Mouse (Mus musculus) embryonic facial prominence, embryonic 14.5 days (tissue): ENCODE measurements around the gene Fam205c. TPM values are rescaled to one million over a fixed set of nuclear protein-coding genes. Genes with fewer than 3 reads are reported as not detected.

Experiments
- ATAC-seq: fragments of 200-750 bp; cut with Nextera tagmentation; 2 replicates; pipeline ENCODE4 v1.8.0; 2017; ENCODE audit warnings: low read depth, moderate number of reproducible peaks, moderate TSS enrichment
- DNase-seq: peaks from one replicate; pipeline ENCODE4 v3.0.0-alpha.2; 2015; ENCODE audit warnings: low spot score
- H3K27ac ChIP-seq: fragments of 300-500 bp; sonication (generic); replicated peaks from 2 replicates; pipeline ENCODE4 v1.5.1; 2014; ENCODE audit warnings: low read depth, mild to moderate bottlenecking, low read length, moderate library complexity
- H3K27me3 ChIP-seq: fragments of 300-500 bp; sonication (generic); replicated peaks from 2 replicates; pipeline ENCODE4 v1.6.1; 2014; ENCODE audit warnings: low read length; ENCODE audit not compliant: control insufficient read depth, insufficient read depth
- H3K36me3 ChIP-seq: fragments of 300-500 bp; sonication (generic); 2 replicates; pipeline ENCODE4 v1.6.1; 2014; ENCODE audit warnings: low read length, mixed read lengths; ENCODE audit not compliant: control insufficient read depth, insufficient read depth
- H3K4me1 ChIP-seq: fragments of 300-500 bp; sonication (generic); 2 replicates; pipeline ENCODE4 v1.6.1; 2014; ENCODE audit warnings: antibody characterized with exemption, low read length; ENCODE audit not compliant: control insufficient read depth, insufficient read depth
- H3K4me2 ChIP-seq: fragments of 300-500 bp; sonication (generic); 2 replicates; pipeline ENCODE4 v1.6.1; 2014; ENCODE audit warnings: low read depth, mild to moderate bottlenecking, low read length, moderate library complexity, mixed read lengths
- H3K4me3 ChIP-seq: fragments of 300-500 bp; sonication (generic); 2 replicates; pipeline ENCODE4 v1.5.1; 2014; ENCODE audit warnings: low read depth, mild to moderate bottlenecking, low read length
- H3K9ac ChIP-seq: fragments of 300-500 bp; sonication (generic); 2 replicates; pipeline ENCODE4 v1.6.1; 2014; ENCODE audit warnings: low read depth, mild to moderate bottlenecking, low read length, moderate library complexity, mixed read lengths
- H3K9me3 ChIP-seq: fragments of 300-500 bp; sonication (generic); 2 replicates; pipeline ENCODE4 v1.6.1; 2016; ENCODE audit warnings: low read length; ENCODE audit not compliant: control insufficient read depth
- WGBS: fragments of 180-500 bp; shearing (Covaris S2); extraction: QIAGEN DNeasy Blood & Tissue Kit; methylation state at CpG from one replicate; pipeline ENCODE4 v1.1.7; 2014; 5-methylcytosine and 5-hydroxymethylcytosine counted together
- polyA plus RNA-seq: library from polyadenylated mRNA; unstranded; fragments of >200 nt; fragmentation: Nextera tagmentation; extraction: Ambion mirVana; gene quantifications from 2 replicates; pipeline ENCODE4 v1.2.1, GENCODE M21; 2014

The Fam205c gene
- polyA plus RNA-seq, 1 experiment from 2014 or later: 0.28 TPM

GRCm38 (mm10) chr4:42913391-42913790, 39.4 kb upstream of the Fam205c start:
- no peaks in the 10 kb centered on the region for H3K9me3 ChIP-seq
- no peak overlapping the region for H3K27ac ChIP-seq
- H3K4me2 ChIP-seq: no peak overlapping the region
- no peaks in the 10 kb centered on the region for H3K36me3 ChIP-seq
- peaks cover 45% of the 10 kb centered on the region for H3K27me3 ChIP-seq
- no peak overlapping the region for H3K4me3 ChIP-seq
- no peak overlapping the region for H3K9ac ChIP-seq
- WGBS: 54% methylated on average over 10 of the region's 10 CpGs
- H3K4me1 ChIP-seq: no peaks in the 10 kb centered on the region
- no peak for DNase-seq
- ATAC-seq: no peak

- no peak overlapping the region for H3K9ac ChIP-seq
- ATAC-seq (no peak), DNase-seq (no peak)
- H3K4me2 ChIP-seq: no peak overlapping the region
- no peaks in the 10 kb centered on the region for H3K36me3 ChIP-seq
- no peak overlapping the region for H3K27ac ChIP-seq
- H3K27me3 ChIP-seq: no peaks in the 10 kb centered on the region
- no peak overlapping the region for H3K4me3 ChIP-seq
- H3K9me3 ChIP-seq: no peaks in the 10 kb centered on the region
- H3K4me1 ChIP-seq: no peaks in the 10 kb centered on the region
- 73% methylated on average over 6 of the region's 6 CpGs for WGBS
These were observed 30.9 kb upstream of the Fam205c start for GRCm38 (mm10) chr4:42904966-42905365.

- no peak for ATAC-seq
- Histone ChIP-seq H3K36me3 (no peaks in the 10 kb centered on the region), H3K4me2 (no peak overlapping the region), H3K9me3 (no peaks in the 10 kb centered on the region), H3K4me3 (no peak overlapping the region), H3K27me3 (no peaks in the 10 kb centered on the region), H3K9ac (no peak overlapping the region), H3K4me1 (no peaks in the 10 kb centered on the region), H3K27ac (no peak overlapping the region)
- WGBS: 88% methylated on average over 3 of the region's 3 CpGs
- no peak for DNase-seq
These were observed 30.5 kb upstream of the Fam205c start for GRCm38 (mm10) chr4:42904523-42904922.

DNA sequence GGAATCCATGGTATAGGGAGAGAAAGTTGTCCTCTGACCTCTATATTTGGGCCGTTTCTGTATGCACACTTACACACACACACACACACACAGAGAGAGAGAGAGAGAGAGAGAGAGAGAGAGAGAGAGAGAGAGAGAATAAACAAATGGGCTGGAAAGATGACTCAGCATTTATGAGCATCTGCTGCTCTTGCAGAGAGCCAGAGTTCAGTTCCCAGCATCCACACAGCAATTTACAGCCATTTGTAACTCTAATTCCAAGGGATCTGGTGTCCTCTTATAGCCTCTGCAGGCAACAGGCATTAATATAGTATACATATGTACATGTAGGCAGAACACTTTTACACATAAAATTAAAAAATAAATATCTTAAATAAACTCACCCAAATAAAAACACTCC, 29.9 kb upstream of the Fam205c start:
- H3K4me1 ChIP-seq: no peaks in the 10 kb centered on the region
- no peak for ATAC-seq
- H3K4me2 ChIP-seq: no peak overlapping the region
- no peaks in the 10 kb centered on the region for H3K9me3 ChIP-seq
- H3K27ac ChIP-seq: no peak overlapping the region
- DNase-seq: no peak
- H3K27me3 ChIP-seq: no peaks in the 10 kb centered on the region
- H3K4me3 ChIP-seq: no peak overlapping the region
- no peak overlapping the region for H3K9ac ChIP-seq
- WGBS: 47% methylated on average over 1 of the region's 1 CpGs
- H3K36me3 ChIP-seq: no peaks in the 10 kb centered on the region

- no peak for ATAC-seq
- no peaks in the 10 kb centered on the region for H3K4me1 ChIP-seq
- WGBS: 90% methylated on average over 5 of the region's 5 CpGs
- no peaks in the 10 kb centered on the region for H3K9me3 ChIP-seq
- no peaks in the 10 kb centered on the region for H3K27me3 ChIP-seq
- no peak overlapping the region for H3K9ac ChIP-seq
- DNase-seq: no peak
- H3K36me3 ChIP-seq: no peaks in the 10 kb centered on the region
- H3K4me3 ChIP-seq: no peak overlapping the region
- H3K4me2 ChIP-seq: no peak overlapping the region
- no peak overlapping the region for H3K27ac ChIP-seq
These were observed 28.7 kb upstream of the Fam205c start for GRCm38 (mm10) chr4:42902730-42903129.

- Histone ChIP-seq H3K9me3 (no peaks in the 10 kb centered on the region), H3K4me1 (no peaks in the 10 kb centered on the region), H3K36me3 (no peaks in the 10 kb centered on the region), H3K4me3 (no peak overlapping the region), H3K9ac (no peak overlapping the region), H3K27me3 (no peaks in the 10 kb centered on the region), H3K27ac (no peak overlapping the region), H3K4me2 (no peak overlapping the region)
- DNase-seq: no peak
- no peak for ATAC-seq
- WGBS: 58% methylated on average over 9 of the region's 9 CpGs
These were observed 28.1 kb upstream of the Fam205c start for GRCm38 (mm10) chr4:42902174-42902573.

DNA sequence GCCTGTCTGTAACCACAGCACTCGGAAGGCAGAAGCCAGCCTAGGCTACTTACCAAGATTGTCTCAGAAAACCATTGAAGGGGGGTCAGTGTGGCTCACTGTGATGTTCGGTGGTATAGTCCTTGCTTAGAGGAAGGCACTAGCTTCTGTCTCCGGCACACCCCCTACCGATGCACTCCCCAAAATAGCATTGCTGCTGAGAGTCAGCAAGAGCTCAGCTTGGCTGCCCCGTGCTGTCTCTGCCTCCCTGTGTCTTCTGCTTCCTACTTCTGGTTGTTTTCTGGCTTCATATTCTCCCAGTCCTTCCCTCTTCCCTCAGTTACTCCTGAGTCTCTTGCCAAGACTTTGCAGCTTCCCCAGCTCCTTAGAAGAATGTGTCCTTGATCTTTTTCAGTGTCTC, 26.8 kb upstream of the Fam205c start:
- ATAC-seq (no peak), DNase-seq (no peak)
- H3K27ac ChIP-seq: no peak overlapping the region
- H3K4me3 ChIP-seq: no peak overlapping the region
- no peak overlapping the region for H3K9ac ChIP-seq
- H3K4me2 ChIP-seq: no peak overlapping the region
- H3K27me3 ChIP-seq: no peaks in the 10 kb centered on the region
- H3K36me3 ChIP-seq: no peaks in the 10 kb centered on the region
- H3K4me1 ChIP-seq: no peaks in the 10 kb centered on the region
- no peaks in the 10 kb centered on the region for H3K9me3 ChIP-seq
- WGBS: 70% methylated on average over 5 of the region's 5 CpGs

DNA sequence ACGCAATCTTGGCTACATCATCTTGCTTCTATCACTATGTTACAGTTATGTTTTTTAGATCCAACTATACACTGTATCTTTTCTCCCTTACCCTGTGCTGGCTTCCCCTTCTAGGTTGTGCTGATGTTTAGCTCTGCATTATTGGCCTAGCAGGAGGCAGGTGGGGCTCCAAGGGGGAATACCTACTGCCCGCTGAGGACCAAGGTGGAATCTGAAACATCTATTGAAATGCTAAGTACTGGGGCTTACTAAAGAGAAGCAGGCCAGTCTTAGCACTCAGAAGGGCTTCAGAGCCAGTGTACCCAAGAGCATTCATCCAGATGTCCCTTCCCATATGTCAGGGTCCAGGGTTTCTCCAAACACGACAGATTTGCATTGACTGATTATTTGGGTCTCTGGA, 24.9 kb upstream of the Fam205c start:
- whole genome bisulfite sequencing: 33% methylated on average over 3 of the region's 3 CpGs
- Histone ChIP-seq H3K36me3 (no peaks in the 10 kb centered on the region), H3K27ac (no peak overlapping the region), H3K4me1 (no peaks in the 10 kb centered on the region), H3K9me3 (no peaks in the 10 kb centered on the region), H3K4me2 (no peak overlapping the region), H3K9ac (no peak overlapping the region), H3K27me3 (no peaks in the 10 kb centered on the region), H3K4me3 (no peak overlapping the region)
- DNase-seq: no peak
- ATAC-seq: no peak

DNA sequence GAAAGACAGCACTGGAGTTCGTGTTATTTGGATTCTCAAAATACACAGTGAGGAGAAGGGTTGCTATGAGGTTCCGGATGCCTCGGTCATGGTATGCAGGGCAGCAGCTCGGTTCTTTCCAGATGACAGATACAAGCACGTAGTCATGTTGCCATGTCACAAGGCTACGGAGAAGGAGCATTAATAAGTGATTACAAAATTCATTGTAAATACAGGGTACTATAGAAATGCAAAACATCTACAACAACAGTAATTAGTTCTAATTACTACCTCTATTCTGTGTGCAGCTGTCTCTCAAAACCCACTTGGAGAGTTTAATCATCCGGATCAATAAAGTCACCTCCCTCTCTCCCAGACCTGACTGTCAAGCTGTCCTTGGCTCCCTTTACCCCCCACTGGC, 21.1 kb upstream of the Fam205c start:
- DNase-seq (no peak), ATAC-seq (no peak)
- Histone ChIP-seq H3K4me1 (no peaks in the 10 kb centered on the region), H3K36me3 (no peaks in the 10 kb centered on the region), H3K4me3 (no peak overlapping the region), H3K9me3 (no peaks in the 10 kb centered on the region), H3K27ac (no peak overlapping the region), H3K4me2 (no peak overlapping the region), H3K9ac (no peak overlapping the region), H3K27me3 (no peaks in the 10 kb centered on the region)
- 72% methylated on average over 7 of the region's 7 CpGs for WGBS
